Mouse (Mus musculus) CD8-positive naive resting alpha-beta T cell, adult 2 months (primary cell): ENCODE measurements around the gene Entpd3.

Experiments used
- DNase-seq, 2 experiments: peaks; one replicate each; pipeline ENCODE4 v3.0.0; 2022; ENCODE audit warnings: low read depth in 2 of 2, low spot score in 2 of 2

Gene Entpd3

DNA sequence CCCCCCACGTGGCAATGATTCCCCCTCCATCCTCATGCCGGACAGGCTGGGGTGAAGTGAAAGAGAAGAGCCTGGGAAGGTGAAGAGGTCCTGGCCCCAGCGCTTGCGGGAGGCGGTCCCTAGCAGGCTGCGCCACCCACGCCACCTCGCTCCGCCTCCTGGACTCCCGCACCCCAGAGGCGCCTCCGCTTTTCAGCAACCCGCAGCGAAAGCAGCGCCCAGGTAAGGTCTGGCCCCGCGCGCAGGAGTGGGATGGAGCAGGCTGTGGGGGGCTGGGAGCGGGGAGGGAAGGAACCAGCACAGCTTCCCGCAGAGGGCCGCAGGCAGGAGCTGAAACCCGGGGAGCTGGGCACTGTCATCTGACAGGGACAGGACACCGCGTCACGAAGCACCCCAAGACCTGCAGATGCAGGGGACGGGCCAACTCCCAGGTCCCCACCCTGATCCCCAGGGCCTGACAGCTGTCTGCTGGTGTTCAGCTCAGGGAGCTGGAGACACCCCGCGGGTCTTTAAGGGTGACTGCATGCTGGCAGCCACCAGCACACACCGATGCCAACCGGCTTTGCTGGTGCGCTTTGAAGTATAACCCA is at the start of gene Entpd3:
TSS of gene Entpd3 (plus strand) at position 157 of the 590 bp plus-strand sequence.
- DNase-seq = peak in 1 of 2 experiments; percentile 0

DNA sequence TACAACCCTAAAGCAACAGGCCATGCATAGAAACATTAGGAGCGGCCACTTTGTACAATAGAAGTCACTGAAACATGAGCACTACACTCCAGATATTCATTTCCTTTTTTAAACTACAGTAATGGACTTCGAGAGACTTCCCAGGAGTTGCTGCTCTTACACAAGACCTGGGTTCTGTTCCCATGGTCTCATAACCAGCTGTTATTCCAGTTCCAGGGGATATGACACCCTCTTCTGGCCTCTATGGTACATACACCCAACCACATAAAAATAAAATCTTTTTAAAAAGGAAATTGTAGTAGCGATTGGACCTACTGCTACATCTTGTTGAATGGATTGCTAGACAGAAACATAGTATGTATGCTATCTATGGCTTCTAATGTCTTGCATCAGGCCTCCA is 48.1 kb upstream of the Entpd3 start:
- no peak for DNase-seq

- peak in 1 of 2 experiments; percentile 25 for DNase-seq
These were observed 47.6 kb upstream of the Entpd3 start, which contains the start of gene Eif1b for GRCm38 (mm10) chr9:120492010-120492399. Eif1b (plus strand) TSS chr9:120492232.

- DNase-seq = peak; percentile 67 to 68
These were observed 46.9 kb upstream of the Entpd3 start for GRCm38 (mm10) chr9:120492400-120493351.

GRCm38 (mm10) chr9:120493781-120494180 is 45.8 kb upstream of the Entpd3 start:
- DNase-seq = no peak

DNA sequence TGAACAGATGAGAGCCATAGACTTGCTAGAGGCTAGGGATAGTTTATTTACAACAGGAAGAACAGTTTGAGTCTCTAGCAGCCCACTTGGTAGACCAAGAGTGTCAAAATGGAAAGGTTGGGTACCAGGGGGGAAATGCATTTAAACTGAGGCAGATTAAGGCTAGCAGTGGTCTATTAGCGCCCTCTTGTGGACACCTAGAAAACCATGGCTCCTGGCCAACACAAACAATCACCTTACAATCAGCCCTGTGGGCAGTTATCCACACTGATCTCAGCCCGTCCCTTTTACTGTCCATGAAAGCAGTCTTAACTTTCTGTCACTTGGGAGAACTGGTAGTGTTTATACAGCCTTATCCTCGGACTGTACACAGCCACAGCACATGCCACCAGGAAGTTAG is 42.9 kb upstream of the Entpd3 start:
- DNase-seq = peak; percentile 48 to 55

- DNase-seq = no peak
These were observed 41.6 kb upstream of the Entpd3 start for GRCm38 (mm10) chr9:120497983-120498382.

- no peak for DNase-seq
These were observed 38.3 kb upstream of the Entpd3 start for GRCm38 (mm10) chr9:120501191-120501902.

- peak; percentile 67 to 76 for DNase-seq
These were observed 37.6 kb upstream of the Entpd3 start for GRCm38 (mm10) chr9:120502013-120502412.

- no peak for DNase-seq
These were observed 35.2 kb upstream of the Entpd3 start for GRCm38 (mm10) chr9:120504423-120504822.

DNA sequence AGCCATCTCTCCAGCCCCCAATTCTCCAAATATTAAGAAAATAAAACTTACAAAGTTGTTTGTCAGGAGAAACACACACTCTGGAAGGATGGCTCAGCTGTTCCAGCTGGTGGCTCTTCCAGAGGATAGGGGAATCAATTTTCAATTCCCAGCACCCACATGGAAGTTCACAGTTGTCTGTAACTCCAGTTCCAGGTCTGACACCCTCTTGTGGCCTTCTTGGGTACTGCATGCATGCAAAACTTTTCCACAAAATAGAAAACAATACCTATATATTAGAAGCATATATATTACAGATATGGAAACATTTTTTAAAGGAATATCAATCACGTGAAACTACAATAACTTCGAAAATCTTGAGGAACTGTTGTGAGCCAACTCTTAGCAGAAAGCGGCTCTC is 27.8 kb upstream of the Entpd3 start:
- DNase-seq = no peak

GRCm38 (mm10) chr9:120516720-120517119 is 22.9 kb upstream of the Entpd3 start:
- DNase-seq = no peak

GRCm38 (mm10) chr9:120518946-120519345 is 20.7 kb upstream of the Entpd3 start:
- DNase-seq = no peak

DNA sequence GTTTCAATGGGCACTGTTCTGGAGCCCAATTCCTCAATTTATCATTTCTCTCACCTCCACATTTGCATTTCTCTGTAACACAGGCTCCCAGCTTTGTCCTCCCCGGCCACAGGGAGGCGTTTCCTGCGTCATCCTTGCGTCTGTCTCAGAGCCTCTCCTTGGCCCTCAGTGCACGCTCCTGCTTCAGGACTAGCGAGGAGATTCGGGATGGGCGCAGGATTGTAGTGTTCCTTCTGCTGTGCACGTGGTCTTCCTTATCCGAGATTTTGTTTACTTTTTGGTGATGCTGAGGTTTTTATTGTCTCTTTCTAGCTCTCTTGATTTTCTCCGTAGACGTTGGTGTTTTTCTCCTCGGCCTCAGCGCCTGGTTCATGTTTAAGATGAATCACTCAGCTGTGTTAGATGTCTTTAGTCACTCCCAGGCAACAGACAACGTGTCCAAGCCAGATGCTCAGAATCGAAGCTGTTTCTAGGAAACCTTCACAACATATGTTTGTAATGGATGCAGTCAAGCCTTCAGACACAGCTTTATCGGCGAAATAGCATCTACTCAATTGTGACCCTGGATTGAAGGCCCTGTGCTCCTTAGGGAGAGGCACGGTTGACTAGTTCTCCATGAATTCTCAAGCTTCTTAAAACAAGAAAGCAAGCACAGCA is 20.0 kb upstream of the Entpd3 start:
- no peak for DNase-seq

- no peak for DNase-seq
These were observed 18.5 kb upstream of the Entpd3 start for GRCm38 (mm10) chr9:120521161-120521560.

DNA sequence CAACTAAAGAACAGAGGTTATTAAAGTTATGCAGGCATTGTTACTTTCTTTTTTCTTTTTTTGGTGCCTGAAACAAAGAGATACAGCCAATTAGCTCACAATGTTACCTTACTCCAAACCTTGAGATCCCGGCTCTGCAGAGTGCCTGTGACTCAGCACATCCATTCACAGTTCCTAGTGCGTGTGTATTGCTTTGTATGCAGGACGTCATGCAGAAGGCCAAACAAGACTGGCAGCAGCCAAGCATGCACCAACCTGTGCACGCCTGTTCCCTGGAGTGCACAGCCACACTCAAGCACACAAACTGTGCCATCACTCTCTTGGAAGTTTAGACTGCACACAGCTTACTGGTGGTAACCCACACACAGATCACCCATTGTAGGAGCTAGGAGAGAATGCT is 12.3 kb upstream of the Entpd3 start:
- DNase-seq = no peak

DNA sequence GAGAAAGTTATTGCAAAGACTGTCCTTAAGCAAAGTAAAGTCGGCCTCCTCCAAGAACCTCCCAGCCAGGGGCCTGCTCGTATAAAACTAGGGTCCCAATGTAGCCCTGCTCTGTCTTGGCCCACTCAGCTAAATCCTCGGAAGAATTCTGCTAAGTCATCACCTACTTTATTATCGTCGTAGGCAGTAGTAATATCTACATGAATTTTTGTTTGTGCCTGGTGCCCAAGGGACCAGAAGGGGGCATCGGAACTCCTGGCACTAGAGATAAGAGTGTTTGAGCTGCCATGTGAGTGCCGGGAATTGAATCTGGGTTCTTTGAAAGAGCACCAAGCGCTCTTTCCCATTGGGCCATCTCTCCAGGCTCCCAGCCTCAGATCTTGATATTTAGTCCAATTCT is 11.7 kb upstream of the Entpd3 start:
- DNase-seq = no peak

DNA sequence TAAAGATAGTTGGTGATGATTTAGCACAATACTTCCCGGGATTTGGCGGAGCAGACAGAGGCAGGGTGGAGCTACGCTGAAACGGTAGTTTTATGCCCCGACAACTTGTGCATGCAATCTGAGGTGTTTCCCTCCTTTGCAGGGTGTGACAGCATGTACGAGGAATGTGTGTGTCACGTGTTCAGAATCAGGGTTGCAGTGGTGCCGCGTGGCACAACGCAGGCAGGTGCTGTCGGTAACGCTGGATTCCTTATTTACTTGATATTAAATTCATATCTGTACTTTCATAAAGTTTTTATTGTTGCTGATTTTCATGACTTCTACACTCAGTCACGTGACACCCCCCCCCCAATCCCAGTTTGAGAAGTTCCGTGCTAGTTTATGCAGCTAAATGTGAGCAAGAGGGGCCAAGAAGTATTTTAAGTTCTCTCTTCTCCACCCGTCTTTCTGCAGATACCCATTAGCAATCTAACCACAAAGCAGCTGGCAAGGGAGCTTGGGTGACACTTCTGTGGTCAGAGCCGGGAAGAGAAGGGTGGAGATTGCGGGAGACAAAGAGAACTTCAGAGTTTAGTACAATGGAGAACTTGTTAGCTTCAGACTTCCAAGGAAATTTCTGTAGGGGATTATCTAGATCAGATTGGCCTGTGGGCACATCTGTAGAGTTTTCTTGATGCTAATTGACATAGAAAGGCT is 10.7 kb upstream of the Entpd3 start:
- no peak for DNase-seq

- DNase-seq = no peak
These were observed 9.1 kb upstream of the Entpd3 start for GRCm38 (mm10) chr9:120530471-120530870.

- DNase-seq = no peak
These were observed 7.6 kb upstream of the Entpd3 start for GRCm38 (mm10) chr9:120532062-120532461.

DNA sequence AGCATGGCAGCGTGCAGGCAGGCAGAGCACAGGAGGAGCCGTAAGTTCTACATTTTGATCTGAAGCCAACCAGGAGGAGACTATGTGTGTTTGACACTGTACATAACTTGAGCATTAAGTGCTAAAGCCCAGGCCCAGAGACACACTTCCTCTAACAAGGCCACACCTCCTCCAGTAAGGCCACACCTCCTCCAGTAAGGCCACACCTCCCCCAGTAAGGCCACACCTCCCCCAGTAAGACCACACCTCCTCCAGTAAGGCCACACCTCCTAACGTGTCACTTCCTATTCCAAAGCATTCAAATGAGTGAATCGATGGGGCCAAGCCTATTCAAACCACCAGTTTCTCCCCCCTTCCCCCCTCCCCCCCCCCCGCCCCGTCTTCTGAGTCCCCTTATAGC is 6.9 kb upstream of the Entpd3 start:
- DNase-seq = no peak
